Mouse (Mus musculus) urinary bladder, postnatal 10 days (tissue): ENCODE measurements around the gene Itm2b.

Source experiments
- DNase-seq: peaks from one replicate; pipeline ENCODE4 v3.0.0; 2022; ENCODE audit warnings: low spot score

Gene Itm2b

DNA sequence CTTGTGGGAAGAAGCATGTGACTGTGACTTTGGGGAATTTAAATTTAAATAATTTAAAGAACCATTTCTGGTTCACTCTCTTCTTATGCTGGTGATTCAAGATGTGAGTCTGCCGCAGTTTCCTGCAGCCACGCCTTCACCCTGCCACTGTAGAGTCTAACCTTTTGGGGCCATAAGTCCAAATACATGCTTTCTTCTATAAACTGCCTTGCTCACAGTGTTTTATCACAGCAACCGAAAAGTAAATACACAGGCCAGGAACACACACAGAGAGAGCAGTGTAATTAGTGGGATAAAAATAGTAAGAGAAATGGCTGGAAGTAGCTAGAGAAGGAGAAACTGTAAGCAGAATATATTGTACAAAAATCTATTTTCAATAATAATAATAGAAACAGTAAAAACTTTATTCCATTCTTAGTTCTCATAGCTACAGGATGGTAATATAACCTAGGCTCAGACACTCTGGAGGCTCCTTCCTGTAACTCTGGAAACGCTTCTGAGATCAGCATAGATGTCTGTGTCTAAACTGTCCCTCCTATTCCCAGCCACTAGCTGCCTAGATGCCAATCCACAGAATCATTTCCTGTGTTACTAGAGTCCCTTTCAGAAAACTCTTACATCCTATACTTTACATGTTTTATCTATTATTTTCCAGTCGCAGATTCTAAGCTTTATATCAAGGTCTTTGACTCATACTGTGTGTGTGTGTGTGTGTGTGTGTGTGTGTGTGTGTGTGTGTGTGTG, 9.3 kb upstream of the Itm2b start:
- no peak for DNase-seq

GRCm38 (mm10) chr14:73391457-73391856, 6.4 kb upstream of the Itm2b start:
- DNase-seq, result no peak

DNA sequence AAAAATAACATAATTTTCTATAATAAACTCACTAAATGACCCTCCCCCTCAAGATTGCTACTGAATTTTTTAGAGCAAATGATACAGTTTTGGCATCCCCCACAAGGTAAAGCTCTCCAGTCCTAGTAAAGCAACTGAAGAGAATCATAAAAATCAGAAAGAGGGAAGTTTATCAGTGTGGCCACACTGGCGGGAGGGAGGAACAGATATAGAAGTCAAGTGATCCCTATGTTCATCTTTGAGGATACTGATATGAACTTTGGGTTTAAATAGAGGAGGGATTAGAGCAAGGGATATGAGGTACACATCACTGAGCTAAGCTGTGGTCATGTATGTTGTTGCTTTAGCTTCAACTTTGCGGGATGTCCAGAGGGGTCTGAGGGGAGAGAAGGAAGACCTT, 5.1 kb upstream of the Itm2b start:
- DNase-seq, result no peak

GRCm38 (mm10) chr14:73389059-73389458, 4.0 kb upstream of the Itm2b start:
- DNase-seq, result no peak

- no peak for DNase-seq
Observed at GRCm38 (mm10) chr14:73388546-73388945, 3.5 kb upstream of the Itm2b start.

DNA sequence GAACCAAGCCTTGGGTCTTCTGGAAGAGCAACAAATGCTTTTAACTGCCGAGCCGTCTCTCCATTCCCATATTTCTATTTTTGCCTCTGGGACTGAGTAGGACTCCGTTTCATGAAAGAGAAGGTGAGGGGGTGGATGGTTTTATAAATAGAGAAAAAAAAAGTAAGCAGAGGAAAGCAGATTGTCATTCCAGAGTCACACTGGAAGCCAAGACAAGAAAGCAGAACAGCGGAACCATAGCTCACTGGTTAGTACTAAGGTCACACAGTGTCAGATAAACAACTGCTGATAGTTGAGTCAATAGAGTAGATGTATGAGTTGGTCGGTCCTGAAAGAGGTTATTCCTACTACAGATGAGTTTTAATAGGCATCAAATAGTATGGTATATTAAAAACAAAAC, 1.4 kb upstream of the Itm2b start:
- DNase-seq, result no peak

GRCm38 (mm10) chr14:73385720-73386374, 758 bp upstream of the Itm2b start:
- no peak for DNase-seq

- DNase-seq, result no peak
Observed at GRCm38 (mm10) chr14:73384546-73384912, 560 bp downstream of the Itm2b start.

GRCm38 (mm10) chr14:73383746-73384145, 1.3 kb downstream of the Itm2b start:
- no peak for DNase-seq

DNA sequence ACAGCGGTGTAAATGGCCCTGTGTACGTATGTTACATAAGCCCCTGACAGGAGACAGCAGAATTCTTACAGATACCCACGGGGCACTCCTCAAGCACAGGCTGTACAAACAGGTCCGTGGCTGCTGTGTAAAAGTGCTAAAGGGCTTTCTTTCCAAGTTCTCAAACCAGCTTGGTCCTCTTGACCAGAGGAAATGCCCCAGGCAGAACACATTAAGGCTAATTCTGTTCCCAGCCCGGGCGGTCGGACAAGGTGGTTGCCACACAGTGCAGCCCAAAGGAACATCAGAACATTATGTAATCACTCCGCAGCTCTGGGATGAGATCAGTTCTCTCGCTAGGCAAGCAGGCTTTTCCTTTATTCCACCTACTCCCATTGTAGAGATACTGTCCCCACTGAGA, 2.4 kb downstream of the Itm2b start:
- DNase-seq, result no peak

DNA sequence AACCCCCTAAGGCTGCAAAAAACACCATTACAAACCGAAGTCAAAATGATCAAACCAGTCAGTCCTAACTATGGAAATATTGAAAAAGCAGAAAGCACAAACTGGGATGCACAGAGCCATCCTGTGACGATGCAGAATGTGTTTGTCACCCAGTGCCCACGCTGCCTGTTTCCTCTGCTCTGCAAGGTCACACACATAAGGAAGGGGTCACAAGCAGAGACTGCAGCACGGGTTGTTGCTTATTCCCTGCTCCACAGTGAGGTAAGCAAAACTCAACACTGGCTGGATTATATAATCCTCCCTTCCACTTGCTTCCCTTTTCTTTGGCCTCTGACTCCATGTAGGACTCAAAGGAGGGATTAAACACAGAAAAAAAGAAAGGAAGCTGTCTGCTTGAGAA, 3.5 kb downstream of the Itm2b start:
- no peak for DNase-seq

DNA sequence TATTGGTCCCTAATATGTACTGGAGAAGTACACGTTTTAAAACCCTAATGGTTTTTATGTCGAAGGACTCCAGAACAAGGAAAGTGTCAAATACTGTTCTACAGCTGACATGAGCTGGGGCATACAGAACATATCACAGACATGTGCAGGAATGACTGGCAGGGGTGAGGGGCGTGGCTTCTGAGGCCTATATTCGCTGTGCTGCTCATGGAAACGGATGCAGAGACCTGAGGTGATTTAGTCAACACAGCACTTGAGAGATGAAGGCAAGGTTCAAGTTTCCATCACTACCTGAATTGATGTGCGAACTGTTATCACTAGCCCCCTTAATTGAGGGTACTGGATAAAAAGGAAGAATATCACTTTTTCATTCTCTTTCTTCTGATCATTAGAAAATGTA, 7.3 kb downstream of the Itm2b start:
- DNase-seq, result no peak

- no peak for DNase-seq
Observed at GRCm38 (mm10) chr14:73376920-73377319, 8.2 kb downstream of the Itm2b start.

DNA sequence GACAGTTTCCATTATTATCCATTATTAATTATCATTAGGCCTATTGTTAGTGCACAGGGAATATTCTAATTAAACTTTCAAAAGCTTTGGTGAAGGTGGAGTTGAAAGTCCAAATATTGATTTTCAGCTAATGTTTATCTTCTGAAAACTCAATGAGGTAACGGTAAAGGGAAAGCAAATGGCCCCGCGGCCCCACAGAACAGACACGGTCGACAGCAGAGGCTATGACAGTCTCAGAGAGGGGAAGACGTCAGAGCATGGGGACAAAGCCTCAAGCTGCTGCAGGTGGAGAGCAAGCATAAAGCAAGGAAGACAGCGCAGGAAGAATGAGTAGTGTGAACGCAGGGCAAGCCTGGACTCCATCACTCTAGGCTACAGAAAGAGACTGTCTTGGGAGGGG, 9.2 kb downstream of the Itm2b start:
- DNase-seq, result no peak

- DNase-seq, result no peak
Observed at GRCm38 (mm10) chr14:73375445-73375844, 9.6 kb downstream of the Itm2b start.

- DNase-seq, result no peak
Observed at GRCm38 (mm10) chr14:73374315-73374890, 10.7 kb downstream of the Itm2b start.

DNA sequence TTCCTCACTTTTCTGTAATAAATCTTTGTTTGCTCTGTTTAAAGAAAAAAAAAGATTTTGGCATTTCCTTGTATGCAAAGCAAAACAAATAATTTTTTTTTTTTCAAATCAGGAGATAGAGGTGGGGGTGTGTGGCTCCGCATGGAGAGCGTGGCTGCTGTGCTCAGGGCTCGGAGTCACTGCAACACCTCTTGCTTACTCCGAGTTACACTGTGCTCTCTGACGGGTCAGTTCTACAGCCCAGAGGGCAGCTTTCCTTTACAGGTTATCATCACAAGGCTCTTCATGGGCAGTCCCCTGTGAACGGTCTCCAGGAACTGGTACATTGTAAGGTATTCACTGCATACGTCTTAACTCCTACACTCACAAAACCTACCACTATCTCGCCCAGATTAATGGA, 11.5 kb downstream of the Itm2b start:
- DNase-seq, result no peak

GRCm38 (mm10) chr14:73372990-73373389, 12.1 kb downstream of the Itm2b start:
- DNase-seq, result no peak

DNA sequence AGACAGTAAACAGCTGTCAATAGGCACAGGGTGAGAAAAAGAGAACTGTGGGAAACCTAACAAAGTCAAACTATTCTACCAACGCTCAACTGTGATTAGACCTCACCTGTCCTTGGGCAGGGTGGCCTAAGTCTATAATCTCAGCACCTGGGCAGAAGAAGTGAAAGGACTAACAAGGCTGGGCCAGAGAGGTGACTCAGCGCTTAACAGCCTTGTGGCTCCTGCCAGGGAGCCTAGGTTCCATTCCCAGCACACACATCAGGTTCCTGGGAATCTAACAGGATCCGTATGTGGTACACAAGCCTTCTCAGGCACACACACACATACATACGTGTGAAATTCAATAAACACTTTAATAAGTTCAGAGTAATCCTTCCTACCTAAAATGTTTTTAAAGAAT, 13.5 kb downstream of the Itm2b start:
- DNase-seq, result no peak

- DNase-seq, result no peak
Observed at GRCm38 (mm10) chr14:73370695-73371372, 14.3 kb downstream of the Itm2b start.

DNA sequence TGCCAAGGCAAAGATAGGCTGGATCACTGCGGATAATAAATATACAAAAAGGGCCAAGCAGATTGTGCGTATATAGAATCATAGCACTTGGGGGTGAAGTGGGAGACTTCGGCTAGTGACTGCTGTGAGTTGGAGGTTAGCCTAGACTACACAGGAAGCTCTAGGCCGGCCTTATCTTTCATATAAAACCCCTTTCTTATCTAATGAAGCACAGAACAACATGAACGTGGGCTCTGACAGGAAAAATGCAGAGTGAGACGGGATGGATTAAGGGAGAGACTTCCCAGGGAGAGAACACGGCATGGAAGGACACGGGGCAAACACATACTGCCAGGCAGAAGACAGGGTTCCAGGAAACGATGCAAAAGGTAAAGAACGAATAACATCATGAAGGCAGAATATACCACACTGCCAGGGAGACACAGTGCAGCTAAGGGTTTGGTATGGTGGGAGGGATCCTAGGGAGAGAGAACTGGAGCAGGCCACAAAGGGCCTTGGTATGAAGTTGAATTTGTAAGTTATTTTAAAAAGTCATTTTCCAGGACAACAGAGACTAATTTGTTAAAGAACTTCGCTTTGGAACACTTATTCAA, 14.9 kb downstream of the Itm2b start:
- DNase-seq, result no peak

GRCm38 (mm10) chr14:73369634-73370033, 15.5 kb downstream of the Itm2b start:
- DNase-seq, result no peak

GRCm38 (mm10) chr14:73368966-73369365, 16.1 kb downstream of the Itm2b start:
- DNase-seq, result no peak
